Mouse (Mus musculus) brain, adult 10 weeks (tissue): Measurements from ENCODE around the gene Gm13723. TPM values are rescaled to one million over a fixed set of nuclear protein-coding genes. Genes with fewer than 3 reads are reported as not detected.

Source experiments
- polyA plus RNA-seq: library from polyadenylated mRNA; stranded (reverse); fragments of 350-450 nt; fragmentation: Illumina TruSeq; extraction: RNeasy Lipid Tissue Mini Kit (QIAGEN cat#74804); gene quantifications from one replicate; pipeline ENCODE4 v1.2.3, GENCODE M21; 2015; ENCODE audit warnings: low read depth, low replicate concordance

Gm13723 gene
- polyA plus RNA-seq: not detected

DNA sequence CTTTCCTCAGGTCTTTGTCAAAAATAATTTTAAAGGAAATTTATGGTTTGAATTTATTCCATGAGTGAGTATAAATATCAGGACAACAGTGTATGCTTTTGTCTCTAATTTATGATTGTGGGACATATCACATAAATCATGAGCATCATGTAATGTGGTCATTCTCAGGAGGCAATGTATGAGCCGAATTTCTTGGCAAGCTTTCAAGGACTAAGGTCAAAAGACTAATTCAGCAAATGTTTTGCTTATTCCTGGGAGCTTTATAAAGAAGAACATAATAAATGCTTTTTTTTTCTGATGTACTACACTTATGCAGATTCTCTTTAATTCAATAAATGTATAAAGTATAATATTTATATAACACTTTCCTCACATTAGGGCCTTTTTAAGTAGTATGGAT is at the start of gene Gm13723:
Gene Gm13723 (minus strand): TSS at position 101 of the 400 bp plus-strand sequence.

GRCm38 (mm10) chr2:86892116-86892515 is 17.5 kb upstream of the Gm13723 start, which contains the start of gene Olfr1097:
Gene Olfr1097 (minus strand): TSS chr2:86892216.

DNA sequence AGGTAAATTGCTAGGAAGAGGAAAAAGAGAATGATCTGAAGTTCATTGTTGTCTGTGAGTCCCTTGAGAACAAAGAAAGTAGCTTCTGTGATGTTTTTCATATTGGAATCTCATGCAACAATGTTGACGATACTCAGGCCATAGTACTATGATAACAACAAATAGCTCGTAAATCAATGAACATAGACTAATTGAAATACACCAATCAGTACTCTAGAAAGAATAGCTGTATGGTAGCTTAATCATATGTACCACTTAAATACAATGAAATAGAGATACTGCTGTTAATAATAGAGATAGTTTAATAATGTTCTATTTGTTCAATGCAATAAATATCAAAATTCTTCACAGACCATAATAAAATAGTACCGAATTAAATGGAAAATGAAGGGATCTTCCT is 23.0 kb downstream of the Gm13723 start, which contains the start of gene Olfr1095:
Gene Olfr1095 (minus strand): TSS at position 101 of the 400 bp plus-strand sequence.

DNA sequence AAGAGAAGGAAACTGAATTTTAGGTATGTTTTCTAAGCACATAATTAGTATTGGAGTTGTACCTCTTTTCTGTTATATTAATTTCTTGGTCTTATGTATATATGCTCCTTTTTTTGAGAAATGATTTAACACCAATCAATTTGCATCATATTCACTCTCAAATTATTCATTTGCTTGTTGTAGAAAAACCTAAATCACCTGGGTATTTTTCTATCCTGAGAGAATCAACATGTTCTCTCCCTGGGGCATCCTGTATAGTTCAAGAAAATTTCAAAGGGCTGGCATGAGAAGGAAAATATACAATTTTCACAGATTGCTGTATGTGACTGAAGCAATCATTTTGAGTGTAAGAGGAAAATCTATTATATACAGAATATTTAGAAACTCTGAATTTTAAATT is 50.2 kb downstream of the Gm13723 start, which contains the start of gene Olfr1094:
Gene Olfr1094 (plus strand): TSS at position 301 of the 400 bp plus-strand sequence.

Other genes starting within 250 kb of the Gm13723 start
- gene Olfr1084, start 235.1 kb downstream of the Gm13723 start, polyA plus RNA-seq: not detected
- not detected for gene Olfr1085, start 212.8 kb downstream of the Gm13723 start, polyA plus RNA-seq
- gene Olfr1086, start 194.7 kb downstream of the Gm13723 start, polyA plus RNA-seq: not detected
- gene Olfr1087, start 176.4 kb downstream of the Gm13723 start, polyA plus RNA-seq: not detected
- not detected for gene Olfr1089, start 141.1 kb downstream of the Gm13723 start, polyA plus RNA-seq
- gene Olfr1090, start 115.8 kb downstream of the Gm13723 start, polyA plus RNA-seq: not detected
- not detected for gene Olfr1093, start 92.3 kb downstream of the Gm13723 start, polyA plus RNA-seq
- not detected for gene Olfr141, start 64.8 kb downstream of the Gm13723 start, polyA plus RNA-seq
- not detected for gene Olfr1094, start 50.1 kb downstream of the Gm13723 start, polyA plus RNA-seq
- not detected for gene Olfr1095, start 23.1 kb downstream of the Gm13723 start, polyA plus RNA-seq
- gene Olfr1097, start 17.4 kb upstream of the Gm13723 start, polyA plus RNA-seq: not detected
- gene Olfr1098, start 49.7 kb upstream of the Gm13723 start, polyA plus RNA-seq: not detected
- not detected for gene Olfr1099, start 85.9 kb upstream of the Gm13723 start, polyA plus RNA-seq
- gene Olfr1100, start 105.2 kb upstream of the Gm13723 start, polyA plus RNA-seq: not detected
- gene Olfr1101, start 116.4 kb upstream of the Gm13723 start, polyA plus RNA-seq: not detected
- not detected for gene Olfr1102, start 123.6 kb upstream of the Gm13723 start, polyA plus RNA-seq
- not detected for gene Olfr1104, start 152.3 kb upstream of the Gm13723 start, polyA plus RNA-seq
- gene Olfr1105, start 161.7 kb upstream of the Gm13723 start, polyA plus RNA-seq: not detected
- gene Olfr1106, start 177.5 kb upstream of the Gm13723 start, polyA plus RNA-seq: not detected
- gene Olfr1107, start 201.0 kb upstream of the Gm13723 start, polyA plus RNA-seq: not detected
- not detected for gene Olfr1109, start 221.2 kb upstream of the Gm13723 start, polyA plus RNA-seq
- gene Olfr259, start 239.8 kb upstream of the Gm13723 start, polyA plus RNA-seq: not detected